Comparison of ENCODE assay signal across 24 mouse cellular contexts in genomic region chr11:65341683-65342440, GRCm38 (mm10).
DNase-seq lines count a peak whose midpoint lies in the region; TF ChIP-seq lines count a peak whose summit lies in the region.
"Had no signal": no experiment of that assay in that cellular context is flagged by ENCODE, and none has a peak within 500 bp of the region (broad histone marks: within the 10 kb centered on the region; RNA-seq: fewer than 3 reads in every experiment).

No protein-coding gene starts in this region.

- TF ChIP-seq EP300 in heart, adult 2 months (IDR thresholded peaks at IDR 0.05; ENCODE audit: insufficient read depth, low read depth, low read length), result no peak

- intact Hi-C loops in heart, adult 2 months (cut with DNase I), result no loop called here
- intact Hi-C loops in heart, postnatal 25 days (cut with DNase I), result no loop called here

- no peak overlapping the region for H3K27ac ChIP-seq in heart, adult 2 months
- H3K27ac ChIP-seq in layer of hippocampus, adult 2 months, result no peak overlapping the region
- H3K27ac ChIP-seq: forebrain, embryonic 15.5 days; heart, embryonic 10.5 days; kidney, embryonic 15.5 days; limb, embryonic 10.5 days; lung, embryonic 15.5 days; midbrain, embryonic 13.5 days had no signal

- H3K4me1 ChIP-seq in heart, adult 2 months (ENCODE audit: control insufficient read depth, insufficient read depth, low read length), result no peaks in the 10 kb centered on the region
- H3K4me1 ChIP-seq: forebrain, embryonic 15.5 days; limb, embryonic 10.5 days; lung, embryonic 15.5 days; megakaryocyte, embryonic 14.5 days; midbrain, embryonic 13.5 days had no signal

- H3K27me3 ChIP-seq in heart, adult 2 months (ENCODE audit: control insufficient read depth, insufficient read depth, low read length), result no peaks in the 10 kb centered on the region
- H3K27me3 ChIP-seq: CH12.LX; forebrain, embryonic 15.5 days; kidney, embryonic 15.5 days; lung, embryonic 15.5 days; megakaryocyte, embryonic 14.5 days; midbrain, embryonic 13.5 days; Patski had no signal

- 60% methylated on average over 8 of the region's 8 CpGs for WGBS in heart, adult 2 months

- peak; percentile 33 for TF ChIP-seq CTCF in heart, adult 2 months (IDR thresholded peaks at IDR 0.05)
- 0 out of 2 replicates have a peak, but pooled peaks have one; percentile 4 for TF ChIP-seq CTCF in layer of hippocampus, adult 2 months (conservative IDR thresholded peaks at IDR 0.05)

- DNase-seq in heart, adult 2 months, result no peak
- DNase-seq in heart, postnatal 25 days (ENCODE audit: low spot score), result no peak
- DNase-seq in layer of hippocampus, adult 2 months (ENCODE audit: low spot score in 2 of 2), result no peak
- no peak for DNase-seq in layer of hippocampus, adult 18-20 months (ENCODE audit: low spot score in 2 of 2)
- DNase-seq in lung, postnatal 10 days, result peak; percentile 12
- DNase-seq in lung, postnatal 14 days, result no peak
- no peak for DNase-seq in frontal cortex, postnatal 25 days (ENCODE audit: low spot score in 2 of 2)
- DNase-seq: adrenal gland, adult 2 months; B cell, adult 2 months; cerebellum, adult 2 months; cerebellum, postnatal 25 days; embryo, embryonic 11 days; thymus, adult 2 months; thymus, postnatal 4 days had no signal

- H3K9ac ChIP-seq in heart, adult 2 months (ENCODE audit: low read depth, low read length), result no peak overlapping the region
- H3K9ac ChIP-seq: forebrain, embryonic 15.5 days; kidney, embryonic 15.5 days; lung, embryonic 15.5 days; midbrain, embryonic 13.5 days had no signal

- TF ChIP-seq POLR2A in heart, adult 2 months (IDR thresholded peaks at IDR 0.05; ENCODE audit: insufficient read depth, low read depth, low read length), result no peak

- no peaks in the 10 kb centered on the region; the same call in 1 of the 2 replicates for H3K36me3 ChIP-seq in heart, adult 2 months (ENCODE audit: control insufficient read depth, insufficient read depth, low read length)
- H3K36me3 ChIP-seq: forebrain, embryonic 15.5 days; G1E; heart, embryonic 10.5 days; kidney, embryonic 15.5 days; limb, embryonic 10.5 days; lung, embryonic 15.5 days; midbrain, embryonic 13.5 days had no signal

- no peaks in the 10 kb centered on the region for H3K79me2 ChIP-seq in heart, adult 2 months (replicated peaks; ENCODE audit: control insufficient read depth, insufficient read depth, low read length)

- H3K4me3 ChIP-seq in heart, adult 2 months, result no peak overlapping the region
- H3K4me3 ChIP-seq in layer of hippocampus, adult 2 months, result no peak overlapping the region
- H3K4me3 ChIP-seq: forebrain, embryonic 15.5 days; heart, embryonic 10.5 days; kidney, embryonic 15.5 days; limb, embryonic 10.5 days; lung, embryonic 15.5 days; megakaryocyte, embryonic 14.5 days; midbrain, embryonic 13.5 days had no signal
